Mouse (Mus musculus) testis, adult 2 months (tissue): Measurements from ENCODE around the gene Txndc17.

Source experiments
- CTCF ChIP-seq: fragments of 200-500 bp; IDR thresholded peaks from 2 replicates; pipeline ENCODE4 v1.5.1; 2012; ENCODE audit warnings: low read depth, mild to moderate bottlenecking, inconsistent platforms, low read length, moderate library complexity; ENCODE audit not compliant: control insufficient read depth, insufficient read depth, insufficient replicate concordance
- POLR2A ChIP-seq: fragments of 200-500 bp; IDR thresholded peaks from 2 replicates; pipeline ENCODE4 v1.6.1; 2012; ENCODE audit warnings: low read depth, mild to moderate bottlenecking, inconsistent platforms, low read length, moderate library complexity; ENCODE audit not compliant: control insufficient read depth

- no peak for TF ChIP-seq POLR2A
- no peak for TF ChIP-seq CTCF
Observed at GRCm38 (mm10) chr11:72256441-72256840, 49.1 kb downstream of the Txndc17 start.
